Mouse (Mus musculus): ENCODE results near the gene Sectm1a.

DNA sequence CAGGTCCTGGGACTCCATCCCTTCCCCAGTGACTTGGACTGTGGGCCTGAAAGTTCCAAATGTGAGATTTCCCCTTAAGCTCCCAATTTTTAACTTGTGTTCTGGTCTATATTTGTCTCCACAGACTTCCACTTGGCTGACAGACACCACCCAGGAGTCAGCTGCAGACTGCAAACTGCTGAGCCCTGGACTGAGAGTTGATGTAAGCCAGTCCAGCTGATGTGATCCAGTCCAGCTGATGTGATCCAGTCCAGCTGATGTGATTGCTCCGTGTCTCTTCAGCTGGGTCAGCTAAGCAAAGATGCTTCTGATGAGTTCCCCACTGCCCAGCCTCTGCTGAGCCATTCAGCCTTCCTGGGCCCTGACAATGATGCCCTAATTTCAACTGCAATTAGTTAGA, 29.2 kb downstream of the Sectm1a start:
- TF ChIP-seq POLR2A (IDR thresholded peaks at IDR 0.05; ENCODE audit: extremely low read depth, insufficient read depth, low read length): no peak
- TF ChIP-seq CTCF (IDR thresholded peaks at IDR 0.05; ENCODE audit: low read depth, low read length): no peak
